Mouse (Mus musculus) effector memory CD4-positive, alpha-beta T cell, adult 5 months (primary cell): ENCODE results near the gene Cd22. TPM values are rescaled to one million over a fixed set of nuclear protein-coding genes. Genes with fewer than 3 reads are reported as not detected.

Experiments
- polyA plus RNA-seq: library from polyadenylated mRNA; unstranded; fragments of 100-300 nt; shearing (Covaris generic); gene quantifications from one replicate; pipeline ENCODE4 v1.2.1, GENCODE M21; 2017

The Cd22 gene
- 28.6 TPM for polyA plus RNA-seq

GRCm38 (mm10) chr7:30880176-30880575 is at the start of gene Cd22:
Cd22 (minus strand) TSS chr7:30880342.

GRCm38 (mm10) chr7:30924581-30924980 is 44.4 kb upstream of the Cd22 start, which contains the start of gene Hamp2:
Hamp2 (minus strand) TSS chr7:30924681.

DNA sequence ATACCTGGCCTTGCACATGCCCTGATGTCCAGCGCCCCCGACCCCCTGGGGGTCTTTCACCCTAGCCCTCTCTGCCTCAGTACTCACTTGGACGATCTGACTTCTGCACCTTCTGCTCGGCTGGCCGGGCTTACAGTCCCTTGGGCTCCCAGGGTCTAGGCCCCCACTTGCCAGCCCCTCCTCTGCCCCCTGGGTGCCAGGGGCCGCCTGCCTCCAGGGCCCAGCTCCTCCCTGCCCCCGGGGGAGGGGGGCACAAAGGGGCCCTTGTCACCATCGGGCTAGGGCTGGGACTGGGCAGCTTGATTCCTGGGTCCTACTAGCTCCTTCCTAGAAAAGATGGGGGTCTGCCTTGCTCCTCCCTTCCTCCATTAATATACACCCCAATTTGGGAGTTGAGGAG is 34.6 kb upstream of the Cd22 start, which contains the start of gene Mag:
Gene Mag, minus strand, starts transcription at position 142 of the 400 bp plus-strand sequence.

DNA sequence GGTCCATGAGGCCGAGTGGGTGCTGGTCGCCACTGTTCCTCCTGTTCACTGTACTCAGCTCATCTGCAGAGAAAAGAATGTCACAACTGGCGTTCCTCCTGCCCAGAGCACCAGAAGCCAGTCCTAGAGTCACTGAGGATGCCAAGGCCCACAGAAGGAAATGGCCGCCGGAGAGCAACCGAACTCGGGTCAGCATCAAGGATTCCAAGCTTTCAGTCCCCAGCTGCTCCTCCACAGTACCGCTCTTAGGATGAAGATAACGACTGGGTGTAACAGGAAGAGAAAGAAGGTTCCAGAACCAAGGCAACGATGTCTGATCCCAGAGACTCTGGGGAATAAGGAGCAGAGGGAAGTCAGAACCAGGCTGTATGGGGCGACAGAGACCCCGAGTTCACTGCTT is 18.7 kb downstream of the Cd22 start, which contains the start of gene Ffar1:
Gene Ffar1, minus strand, starts transcription at position 101 of the 400 bp plus-strand sequence.

GRCm38 (mm10) chr7:30856078-30856477 is 24.1 kb downstream of the Cd22 start, which contains the start of gene Ffar3:
Ffar3 (minus strand) TSS chr7:30856178.

GRCm38 (mm10) chr7:30823675-30824074 is 56.5 kb downstream of the Cd22 start, which contains the start of gene Ffar2:
Ffar2 (minus strand) TSS chr7:30823775.

Other genes with a start within 250 kb of the Cd22 start
- not detected for gene Etv2, start 244.5 kb downstream of the Cd22 start, polyA plus RNA-seq
- gene Rbm42, start 230.0 kb downstream of the Cd22 start, polyA plus RNA-seq: 194 TPM
- gene Haus5, start 215.3 kb downstream of the Cd22 start, polyA plus RNA-seq: 36.3 TPM
- 0.56 TPM for gene Pmis2, start 208.7 kb downstream of the Cd22 start, polyA plus RNA-seq
- gene 2200002J24Rik, start 181.4 kb downstream of the Cd22 start, polyA plus RNA-seq: not detected
- not detected for gene Atp4a, start 168.1 kb downstream of the Cd22 start, polyA plus RNA-seq
- gene Tmem147, start 150.8 kb downstream of the Cd22 start, polyA plus RNA-seq: 51.5 TPM
- gene Gapdhs, start 136.7 kb downstream of the Cd22 start, polyA plus RNA-seq: not detected
- 0.17 TPM for gene Sbsn, start 128.9 kb downstream of the Cd22 start, polyA plus RNA-seq
- gene Dmkn, start 116.6 kb downstream of the Cd22 start, polyA plus RNA-seq: not detected
- not detected for gene Krtdap, start 92.4 kb downstream of the Cd22 start, polyA plus RNA-seq
- gene Ffar2, start 56.6 kb downstream of the Cd22 start, polyA plus RNA-seq: not detected
- gene Ffar3, start 24.2 kb downstream of the Cd22 start, polyA plus RNA-seq: not detected
- gene Ffar1, start 18.8 kb downstream of the Cd22 start, polyA plus RNA-seq: 0.09 TPM
- gene Mag, start 34.5 kb upstream of the Cd22 start, polyA plus RNA-seq: not detected
- gene Hamp2, start 44.3 kb upstream of the Cd22 start, polyA plus RNA-seq: not detected
- gene Hamp, start 63.7 kb upstream of the Cd22 start, polyA plus RNA-seq: not detected
- gene Usf2, start 76.5 kb upstream of the Cd22 start, polyA plus RNA-seq: 10.7 TPM
- gene Lsr, start 93.1 kb upstream of the Cd22 start, polyA plus RNA-seq: 7.7 TPM
- gene Fam187b, start 93.4 kb upstream of the Cd22 start, polyA plus RNA-seq: 0.46 TPM
- gene Fxyd5, start 162.1 kb upstream of the Cd22 start, polyA plus RNA-seq: 1,401 TPM
- not detected for gene Fxyd7, start 171.1 kb upstream of the Cd22 start, polyA plus RNA-seq
- not detected for gene Fxyd1, start 176.9 kb upstream of the Cd22 start, polyA plus RNA-seq
- gene Lgi4, start 179.0 kb upstream of the Cd22 start, polyA plus RNA-seq: not detected
- not detected for gene Fxyd3, start 196.4 kb upstream of the Cd22 start, polyA plus RNA-seq
- gene Hpn, start 234.9 kb upstream of the Cd22 start, polyA plus RNA-seq: 1.4 TPM
- gene Scn1b, start 246.7 kb upstream of the Cd22 start, polyA plus RNA-seq: not detected